Mouse (Mus musculus) activated CD4-positive, CD25-positive, alpha-beta regulatory T cell (primary cell): ENCODE results near the gene Sycp2. TPM values are rescaled to one million over a fixed set of nuclear protein-coding genes. Genes with fewer than 3 reads are reported as not detected.

Experiments
- polyA plus RNA-seq, 2 experiments: library from polyadenylated mRNA; unstranded; fragments of 100-300 nt; shearing (Covaris generic); gene quantifications; one replicate each; pipeline ENCODE4 v1.2.1; 2017

The Sycp2 gene
- polyA plus RNA-seq = not detected

GRCm38 (mm10) chr2:178407053-178407815 is at the start of gene Sycp2:
Gene Sycp2, minus strand, starts transcription at chr2:178407685.

GRCm38 (mm10) chr2:178430231-178430630 is 22.7 kb upstream of the Sycp2 start, which contains the start of gene Cdh26:
Gene Cdh26, plus strand, starts transcription at chr2:178430531.

GRCm38 (mm10) chr2:178414261-178415149 is 7.0 kb upstream of the Sycp2 start, which contains the start of the genes Ppp1r3d and Fam217b:
Gene Ppp1r3d, minus strand, starts transcription at chr2:178414472.
Gene Fam217b, plus strand, starts transcription at chr2:178414524.

Other genes with a start within 250 kb of the Sycp2 start
- under 1 TPM; 0.10 to 0.16 TPM for gene Ppp1r3d, start 6.8 kb upstream of the Sycp2 start, polyA plus RNA-seq
- gene Fam217b, start 6.8 kb upstream of the Sycp2 start, polyA plus RNA-seq = under 1 TPM in 1 of 2 experiments, not detected in 1; 0.29 TPM
- gene Cdh26, start 22.8 kb upstream of the Sycp2 start, polyA plus RNA-seq = not detected